Mouse (Mus musculus): ENCODE data around the gene Pttg1ip. TPM values are rescaled to one million over a fixed set of nuclear protein-coding genes. Genes with fewer than 3 reads are reported as not detected.

Pttg1ip gene
- polyA plus RNA-seq, 1 experiment from 2014 or later: 64.1 TPM

DNA sequence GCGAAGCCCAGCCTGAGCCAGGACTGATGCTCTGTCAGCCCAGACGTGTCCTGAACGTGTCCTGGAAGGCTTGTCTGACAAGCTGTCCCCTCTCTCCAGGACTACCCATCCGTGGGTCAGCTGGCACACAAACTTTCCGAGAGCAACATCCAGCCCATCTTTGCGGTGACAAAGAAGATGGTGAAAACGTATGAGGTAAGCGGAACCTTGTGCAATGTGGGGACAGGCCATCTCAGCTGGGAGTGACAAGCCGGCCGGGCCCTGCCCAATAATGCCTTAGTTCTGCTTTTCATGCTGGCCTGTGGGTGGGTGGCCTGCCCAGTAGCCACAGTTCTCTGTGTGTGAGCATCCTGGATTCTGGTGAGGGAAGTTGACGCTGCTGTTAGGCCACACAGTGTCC lies 30.6 kb upstream of the Pttg1ip start:
- H3K27ac ChIP-seq: no peak overlapping the region

GRCm38 (mm10) chr10:77552162-77552561 lies 29.4 kb upstream of the Pttg1ip start:
- WGBS (ENCODE audit: insufficient replicate concordance): 77% methylated on average over 5 of the region's 5 CpGs
- 0 out of 2 replicates have a peak, but pooled peaks cover 3% of the 10 kb centered on the region for H3K36me3 ChIP-seq
- no peaks in the 10 kb centered on the region for H3K27me3 ChIP-seq
- no peak overlapping the region for H3K4me3 ChIP-seq (replicated peaks)
- no peaks in the 10 kb centered on the region for H3K9me3 ChIP-seq (replicated peaks)
- ATAC-seq (ENCODE audit: low read depth) (no peak), DNase-seq (no peak)
- 0 out of 2 replicates have a peak, but pooled peaks cover 2% of the 10 kb centered on the region for H3K4me1 ChIP-seq (replicated peaks)
- H3K4me2 ChIP-seq: no peak overlapping the region
- no peak overlapping the region for H3K27ac ChIP-seq
- H3K9ac ChIP-seq: no peak overlapping the region

More for the DNA sequence above, 30.6 kb upstream of the Pttg1ip start:
- no peak overlapping the region for H3K4me2 ChIP-seq
- H3K9me3 ChIP-seq (replicated peaks): no peaks in the 10 kb centered on the region
- H3K9ac ChIP-seq: no peak overlapping the region
- no peaks in the 10 kb centered on the region for H3K27me3 ChIP-seq
- ATAC-seq (ENCODE audit: low read depth) (0 out of 2 replicates have a peak, but pooled peaks have one; percentile 31), DNase-seq (no peak)
- 59% methylated on average over 11 of the region's 11 CpGs for WGBS (ENCODE audit: insufficient replicate concordance)
- no peak overlapping the region for H3K4me3 ChIP-seq (replicated peaks)
- 0 out of 2 replicates have a peak, but pooled peaks cover 2% of the 10 kb centered on the region for H3K4me1 ChIP-seq (replicated peaks)
- H3K36me3 ChIP-seq: 0 out of 2 replicates have a peak, but pooled peaks cover 3% of the 10 kb centered on the region

DNA sequence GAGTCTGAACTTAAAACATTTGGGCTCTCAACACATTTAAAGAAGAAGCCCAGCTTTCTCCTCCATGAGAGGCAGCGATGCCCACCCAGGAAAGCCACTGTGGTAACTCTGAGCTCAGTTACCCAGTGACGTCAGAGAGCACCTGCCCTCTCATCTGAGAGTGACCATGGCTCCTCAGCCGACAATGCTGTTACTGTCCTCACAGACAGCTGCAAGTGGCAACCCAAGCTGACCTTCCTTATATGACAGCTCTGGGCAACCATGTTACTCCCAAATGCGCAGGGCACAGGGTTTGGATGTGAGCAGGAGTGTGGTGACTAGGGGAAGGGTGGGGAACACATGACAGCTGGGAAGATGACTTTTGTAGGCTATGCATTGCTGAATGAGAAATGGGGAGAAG lies 28.2 kb upstream of the Pttg1ip start:
- H3K4me1 ChIP-seq (replicated peaks): 0 out of 2 replicates have a peak, but pooled peaks cover 2% of the 10 kb centered on the region
- H3K9me3 ChIP-seq (replicated peaks): no peaks in the 10 kb centered on the region
- ATAC-seq (ENCODE audit: low read depth): no peak
- no peak overlapping the region for H3K27ac ChIP-seq
- no peak overlapping the region for H3K4me3 ChIP-seq (replicated peaks)
- H3K36me3 ChIP-seq: 0 out of 2 replicates have a peak, but pooled peaks cover 3% of the 10 kb centered on the region
- WGBS (ENCODE audit: insufficient replicate concordance): 73% methylated on average over 4 of the region's 4 CpGs
- DNase-seq: no peak
- no peak overlapping the region for H3K4me2 ChIP-seq
- no peaks in the 10 kb centered on the region for H3K27me3 ChIP-seq
- no peak overlapping the region for H3K9ac ChIP-seq

- no peak overlapping the region for H3K9ac ChIP-seq
- ATAC-seq (ENCODE audit: low read depth): no peak
Observed at GRCm38 (mm10) chr10:77554918-77555317, 26.6 kb upstream of the Pttg1ip start.

GRCm38 (mm10) chr10:77556631-77557030 lies 24.9 kb upstream of the Pttg1ip start:
- no peak overlapping the region for H3K9ac ChIP-seq
- no peak overlapping the region for H3K4me2 ChIP-seq
- H3K4me3 ChIP-seq (replicated peaks): no peak overlapping the region
- no peaks in the 10 kb centered on the region for H3K36me3 ChIP-seq
- H3K4me1 ChIP-seq (replicated peaks): peaks cover 16% of the 10 kb centered on the region
- H3K27ac ChIP-seq: no peak overlapping the region
- 80% methylated on average over 7 of the region's 7 CpGs for WGBS (ENCODE audit: insufficient replicate concordance)
- H3K9me3 ChIP-seq (replicated peaks): no peaks in the 10 kb centered on the region
- ATAC-seq (ENCODE audit: low read depth) (no peak), DNase-seq (no peak)
- no peaks in the 10 kb centered on the region for H3K27me3 ChIP-seq

More at GRCm38 (mm10) chr10:77554918-77555317, 26.6 kb upstream of the Pttg1ip start:
- Histone ChIP-seq H3K27me3 (no peaks in the 10 kb centered on the region), H3K27ac (no peak overlapping the region), H3K4me3 (replicated peaks) (no peak overlapping the region), H3K9me3 (replicated peaks) (no peaks in the 10 kb centered on the region), H3K4me1 (replicated peaks) (no peaks in the 10 kb centered on the region), H3K36me3 (0 out of 2 replicates have a peak, but pooled peaks cover 3% of the 10 kb centered on the region), H3K4me2 (no peak overlapping the region)
- 50% methylated on average over 4 of the region's 4 CpGs for WGBS (ENCODE audit: insufficient replicate concordance)
- no peak for DNase-seq

DNA sequence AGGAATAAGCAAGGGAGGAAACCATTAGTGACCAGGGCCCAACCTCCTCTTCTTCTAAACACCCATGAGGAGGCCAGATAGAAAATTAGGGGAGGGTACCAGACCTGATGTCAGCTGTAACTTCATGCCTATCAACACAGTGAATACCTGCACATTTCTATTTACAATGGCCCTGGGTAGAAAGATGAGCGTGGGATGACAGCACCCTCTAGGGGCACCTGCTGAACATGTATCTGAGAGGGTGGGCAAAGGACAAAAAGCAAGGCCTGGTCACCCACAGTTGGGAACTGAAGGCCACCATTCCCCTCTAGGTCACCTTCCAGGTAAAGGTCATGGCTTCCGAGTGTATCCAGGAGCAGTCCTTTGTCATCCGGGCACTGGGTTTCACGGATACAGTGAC lies 23.9 kb upstream of the Pttg1ip start:
- Histone ChIP-seq H3K9ac (no peak overlapping the region; the same call in 1 of the 2 replicates), H3K4me2 (no peak overlapping the region), H3K36me3 (no peaks in the 10 kb centered on the region), H3K27ac (no peak overlapping the region), H3K27me3 (no peaks in the 10 kb centered on the region), H3K4me1 (replicated peaks) (peaks cover 19% of the 10 kb centered on the region), H3K4me3 (replicated peaks) (no peak overlapping the region), H3K9me3 (replicated peaks) (no peaks in the 10 kb centered on the region)
- ATAC-seq (ENCODE audit: low read depth) (no peak), DNase-seq (no peak)
- WGBS (ENCODE audit: insufficient replicate concordance): 72% methylated on average over 4 of the region's 4 CpGs

DNA sequence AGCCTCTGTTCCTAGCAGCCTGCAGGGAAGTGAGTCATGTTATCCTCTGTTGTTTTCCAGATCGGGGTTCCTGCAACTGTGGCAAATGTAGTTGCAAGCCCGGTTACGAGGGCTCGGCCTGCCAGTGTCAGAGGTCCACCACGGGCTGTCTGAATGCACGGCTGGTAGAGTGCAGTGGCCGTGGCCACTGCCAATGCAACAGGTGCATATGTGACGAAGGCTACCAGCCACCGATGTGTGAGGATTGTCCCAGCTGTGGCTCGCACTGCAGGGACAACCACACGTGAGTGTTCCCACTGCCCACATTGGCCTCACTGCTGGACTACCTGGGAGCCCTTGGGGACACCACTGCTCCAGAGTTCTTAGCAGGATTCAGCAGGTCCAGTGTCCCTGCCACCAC lies 21.4 kb upstream of the Pttg1ip start:
- H3K36me3 ChIP-seq: no peaks in the 10 kb centered on the region
- no peak overlapping the region for H3K4me2 ChIP-seq
- no peak overlapping the region for H3K9ac ChIP-seq
- no peak overlapping the region for H3K27ac ChIP-seq
- no peak for DNase-seq
- no peak for ATAC-seq (ENCODE audit: low read depth)
- H3K27me3 ChIP-seq: no peaks in the 10 kb centered on the region
- H3K4me3 ChIP-seq (replicated peaks): no peak overlapping the region
- peaks cover 23% of the 10 kb centered on the region for H3K4me1 ChIP-seq (replicated peaks)
- 82% methylated on average over 11 of the region's 11 CpGs for WGBS (ENCODE audit: insufficient replicate concordance)
- no peaks in the 10 kb centered on the region for H3K9me3 ChIP-seq (replicated peaks)

- Histone ChIP-seq H3K27me3 (no peaks in the 10 kb centered on the region), H3K36me3 (no peaks in the 10 kb centered on the region), H3K9me3 (replicated peaks) (no peaks in the 10 kb centered on the region), H3K9ac (no peak overlapping the region), H3K4me2 (no peak overlapping the region), H3K27ac (no peak overlapping the region; the same call in 1 of the 2 replicates), H3K4me3 (replicated peaks) (no peak overlapping the region), H3K4me1 (replicated peaks) (peaks cover 25% of the 10 kb centered on the region)
- ATAC-seq (ENCODE audit: low read depth) (peak; percentile 46; the same call in 1 of the 2 replicates), DNase-seq (no peak)
- 67% methylated on average over 9 of the region's 9 CpGs for WGBS (ENCODE audit: insufficient replicate concordance)
Observed at GRCm38 (mm10) chr10:77560830-77561229, 20.7 kb upstream of the Pttg1ip start.

DNA sequence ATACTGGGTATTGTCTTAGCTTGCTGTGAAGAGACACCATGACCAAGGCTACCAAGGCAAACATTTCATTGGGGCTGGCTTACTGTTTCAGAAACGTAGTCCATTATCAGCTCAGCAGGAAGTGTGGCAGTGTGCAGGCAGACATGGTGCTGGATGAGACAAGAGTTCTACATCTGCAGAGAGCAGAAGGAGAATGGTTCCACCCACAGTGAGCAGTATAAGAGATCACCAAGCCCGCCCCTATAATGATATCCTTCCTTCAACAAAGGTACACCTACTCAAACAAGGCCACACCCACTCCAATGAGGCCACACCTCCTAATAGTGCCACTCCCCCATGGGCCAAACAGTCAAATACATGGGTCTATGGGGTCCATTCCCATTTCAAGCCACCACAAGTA lies 20.0 kb upstream of the Pttg1ip start:
- ATAC-seq (ENCODE audit: low read depth) (peak; percentile 72), DNase-seq (peak; percentile 26)
- Histone ChIP-seq H3K4me2 (no peak overlapping the region), H3K27ac (no peak overlapping the region; the same call in 1 of the 2 replicates), H3K9me3 (replicated peaks) (no peaks in the 10 kb centered on the region), H3K36me3 (no peaks in the 10 kb centered on the region), H3K27me3 (no peaks in the 10 kb centered on the region), H3K4me3 (replicated peaks) (no peak overlapping the region), H3K4me1 (replicated peaks) (peaks cover 25% of the 10 kb centered on the region), H3K9ac (no peak overlapping the region)
- 24% methylated on average over 2 of the region's 2 CpGs for WGBS (ENCODE audit: insufficient replicate concordance)

- DNase-seq (no peak), ATAC-seq (ENCODE audit: low read depth) (no peak)
- Histone ChIP-seq H3K27me3 (no peaks in the 10 kb centered on the region), H3K36me3 (no peaks in the 10 kb centered on the region), H3K4me1 (replicated peaks) (peaks cover 35% of the 10 kb centered on the region), H3K27ac (no peak overlapping the region), H3K4me3 (replicated peaks) (no peak overlapping the region), H3K9me3 (replicated peaks) (no peaks in the 10 kb centered on the region), H3K9ac (no peak overlapping the region), H3K4me2 (no peak overlapping the region)
- WGBS (ENCODE audit: insufficient replicate concordance): 53% methylated on average over 8 of the region's 8 CpGs
Observed at GRCm38 (mm10) chr10:77565005-77565404, 16.5 kb upstream of the Pttg1ip start.

DNA sequence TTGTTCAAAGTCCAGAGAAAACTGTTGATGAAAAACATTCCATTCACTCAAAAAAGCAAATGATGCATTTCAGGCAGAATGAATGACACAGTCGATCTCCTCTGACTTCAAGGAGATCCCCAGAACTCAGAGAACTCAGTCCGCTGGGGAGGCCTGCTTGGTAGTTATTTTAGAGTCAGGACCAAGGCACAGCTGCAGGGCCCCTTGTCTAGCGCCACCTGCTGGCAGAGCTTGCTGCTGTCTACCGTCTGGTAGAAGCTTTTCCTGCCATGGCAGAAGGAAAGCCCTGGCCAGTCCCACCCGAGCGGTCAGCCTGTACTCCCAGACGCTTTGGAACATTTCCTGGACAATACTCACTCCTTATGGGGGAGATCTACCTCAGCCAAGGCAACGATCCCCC lies 14.9 kb upstream of the Pttg1ip start:
- H3K27me3 ChIP-seq: no peaks in the 10 kb centered on the region
- H3K9me3 ChIP-seq (replicated peaks): no peaks in the 10 kb centered on the region
- no peaks in the 10 kb centered on the region for H3K36me3 ChIP-seq
- H3K4me3 ChIP-seq (replicated peaks): no peak overlapping the region
- WGBS (ENCODE audit: insufficient replicate concordance): 23% methylated on average over 8 of the region's 8 CpGs
- DNase-seq (peak; percentile 64), ATAC-seq (ENCODE audit: low read depth) (peak; percentile 34; the same call in 1 of the 2 replicates)
- no peak overlapping the region for H3K4me2 ChIP-seq
- H3K4me1 ChIP-seq (replicated peaks): peaks cover 21% of the 10 kb centered on the region
- H3K27ac ChIP-seq: no peak overlapping the region
- no peak overlapping the region for H3K9ac ChIP-seq

DNA sequence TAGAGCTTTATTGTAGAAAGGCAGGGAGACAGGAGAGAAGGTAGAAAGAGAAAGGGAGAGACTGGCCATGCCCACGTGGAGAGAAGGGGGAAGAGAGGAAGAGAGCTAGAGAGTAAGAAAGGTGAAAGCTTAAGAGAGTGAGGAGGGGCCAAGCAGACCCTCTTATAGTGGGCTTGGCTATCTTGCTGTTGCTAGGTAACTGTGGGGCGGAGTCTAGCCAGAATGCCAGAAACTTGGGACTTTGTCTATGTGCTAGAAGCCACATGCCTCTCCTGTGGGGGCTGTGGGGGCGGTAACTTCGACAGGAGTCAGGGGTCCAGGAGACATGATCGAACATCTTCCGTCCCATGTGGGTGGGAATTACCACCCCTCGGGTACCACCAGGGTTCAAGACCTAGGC lies 12.0 kb upstream of the Pttg1ip start:
- Histone ChIP-seq H3K9ac (no peak overlapping the region), H3K36me3 (no peaks in the 10 kb centered on the region), H3K4me2 (no peak overlapping the region), H3K4me3 (replicated peaks) (no peak overlapping the region), H3K4me1 (replicated peaks) (peaks cover 29% of the 10 kb centered on the region), H3K9me3 (replicated peaks) (no peaks in the 10 kb centered on the region), H3K27me3 (0 out of 2 replicates have a peak, but pooled peaks cover 2% of the 10 kb centered on the region), H3K27ac (no peak overlapping the region)
- DNase-seq: no peak
- no peak for ATAC-seq (ENCODE audit: low read depth)
- 40% methylated on average over 7 of the region's 7 CpGs for WGBS (ENCODE audit: insufficient replicate concordance)
